In genomic region chr8:104439461-104439860, GRCm38 (mm10) we compare ENCODE assay signal across 29 mouse cellular contexts. TPM values are rescaled to one million over a fixed set of nuclear protein-coding genes. Genes with fewer than 3 reads are reported as not detected.
DNase-seq lines count a peak whose midpoint lies in the region; ATAC-seq lines count a peak whose summit lies in the region.
"Had no signal": no experiment of that assay in that cellular context is flagged by ENCODE, and none has a peak within 500 bp of the region (broad histone marks: within the 10 kb centered on the region; RNA-seq: fewer than 3 reads in every experiment).

No protein-coding gene starts in this region.

- H3K27me3 ChIP-seq in hindbrain, embryonic 10.5 days (ENCODE audit: insufficient read depth, poor library complexity, severe bottlenecking): no peaks in the 10 kb centered on the region
- H3K27me3 ChIP-seq in hindbrain, embryonic 11.5 days (ENCODE audit: control insufficient read depth, insufficient read depth, low read length): no peaks in the 10 kb centered on the region
- H3K27me3 ChIP-seq in midbrain, embryonic 10.5 days (ENCODE audit: low read depth, poor library complexity, severe bottlenecking): no peaks in the 10 kb centered on the region
- H3K27me3 ChIP-seq in midbrain, embryonic 16.5 days (ENCODE audit: control insufficient read depth, insufficient read depth, low read depth, low read length): no peaks in the 10 kb centered on the region
- H3K27me3 ChIP-seq: CH12.LX; embryonic facial prominence, embryonic 13.5 days; forebrain, embryonic 12.5 days; forebrain, embryonic 15.5 days; hindbrain, embryonic 12.5 days; hindbrain, embryonic 15.5 days; intestine, embryonic 15.5 days had no signal

- ATAC-seq in hindbrain, embryonic 11.5 days (ENCODE audit: low FRiP score): no peak
- no peak for ATAC-seq in midbrain, embryonic 16.5 days
- ATAC-seq: forebrain, embryonic 15.5 days; intestine, embryonic 15.5 days had no signal

- 94% methylated on average over 8 of the region's 8 CpGs for WGBS in hindbrain, embryonic 10.5 days
- 96% methylated on average over 8 of the region's 8 CpGs for WGBS in hindbrain, embryonic 11.5 days
- WGBS in midbrain, embryonic 10.5 days: 93% methylated on average over 8 of the region's 8 CpGs
- 93% methylated on average over 8 of the region's 8 CpGs for WGBS in midbrain, embryonic 16.5 days

- peak; percentile 4 to 6 for DNase-seq in frontal cortex, postnatal 10 days (ENCODE audit: low spot score in 2 of 2)
- DNase-seq in frontal cortex, postnatal 14 days (ENCODE audit: low spot score in 2 of 2): no peak
- DNase-seq in hindbrain, embryonic 10.5 days (ENCODE audit: low spot score): peak; percentile 1
- no peak for DNase-seq in hindbrain, embryonic 11.5 days (ENCODE audit: low spot score)
- DNase-seq in midbrain, embryonic 10.5 days (ENCODE audit: low spot score): peak; percentile 6
- no peak for DNase-seq in left cerebral cortex, postnatal 36 days (ENCODE audit: low spot score in 2 of 2)
- no peak for DNase-seq in cerebellum, adult 8-10 months
- DNase-seq: adrenal gland, postnatal 10 days; adrenal gland, postnatal 36 days; cerebellum, adult 11 months; cerebellum, adult 2 months; cerebellum, postnatal 10 days; cerebellum, postnatal 36 days; embryo, embryonic 11 days; gastrocnemius, adult 2 months; gastrocnemius, postnatal 14 days; heart, adult 18-20 months; heart, postnatal 36 days; kidney, adult 18-20 months had no signal

- H3K4me3 ChIP-seq in hindbrain, embryonic 10.5 days: no peak overlapping the region
- no peak overlapping the region for H3K4me3 ChIP-seq in hindbrain, embryonic 11.5 days (ENCODE audit: low read depth, low read length)
- no peak overlapping the region for H3K4me3 ChIP-seq in midbrain, embryonic 10.5 days
- no peak overlapping the region for H3K4me3 ChIP-seq in midbrain, embryonic 16.5 days (ENCODE audit: low read depth, low read length)
- H3K4me3 ChIP-seq: embryonic facial prominence, embryonic 10.5 days; embryonic facial prominence, embryonic 13.5 days; erythroblast, embryonic 14.5 days; forebrain, embryonic 12.5 days; forebrain, embryonic 15.5 days; gastrocnemius, adult 2 months; hindbrain, embryonic 12.5 days; hindbrain, embryonic 15.5 days; intestine, embryonic 15.5 days had no signal

- peaks cover 64% of the 10 kb centered on the region for H3K36me3 ChIP-seq in hindbrain, embryonic 10.5 days
- H3K36me3 ChIP-seq in hindbrain, embryonic 11.5 days (ENCODE audit: control insufficient read depth, insufficient read depth, low read length): peaks cover 19% of the 10 kb centered on the region
- H3K36me3 ChIP-seq in midbrain, embryonic 10.5 days: peaks cover 67% of the 10 kb centered on the region
- H3K36me3 ChIP-seq in midbrain, embryonic 16.5 days (ENCODE audit: control insufficient read depth, insufficient read depth, low read length): peaks cover 40% of the 10 kb centered on the region

- no peak overlapping the region for H3K9ac ChIP-seq in hindbrain, embryonic 11.5 days (ENCODE audit: low read depth, low read length)
- H3K9ac ChIP-seq in midbrain, embryonic 16.5 days (ENCODE audit: low read depth, low read length): no peak overlapping the region
- H3K9ac ChIP-seq: embryonic facial prominence, embryonic 13.5 days; forebrain, embryonic 12.5 days; forebrain, embryonic 15.5 days; hindbrain, embryonic 12.5 days; hindbrain, embryonic 15.5 days; intestine, embryonic 15.5 days had no signal

- H3K9me3 ChIP-seq in hindbrain, embryonic 10.5 days: no peaks in the 10 kb centered on the region
- no peaks in the 10 kb centered on the region for H3K9me3 ChIP-seq in hindbrain, embryonic 11.5 days (ENCODE audit: control insufficient read depth, low read length)
- H3K9me3 ChIP-seq in midbrain, embryonic 10.5 days (replicated peaks): no peaks in the 10 kb centered on the region
- no peaks in the 10 kb centered on the region for H3K9me3 ChIP-seq in midbrain, embryonic 16.5 days (replicated peaks; ENCODE audit: control insufficient read depth, low read length, poor library complexity, severe bottlenecking)
- H3K9me3 ChIP-seq: embryonic facial prominence, embryonic 10.5 days; embryonic facial prominence, embryonic 13.5 days; forebrain, embryonic 12.5 days; forebrain, embryonic 15.5 days; hindbrain, embryonic 12.5 days; hindbrain, embryonic 15.5 days; intestine, embryonic 15.5 days had no signal

- H3K4me2 ChIP-seq in hindbrain, embryonic 11.5 days (replicated peaks; ENCODE audit: low read depth, low read length): no peak overlapping the region
- no peak overlapping the region for H3K4me2 ChIP-seq in midbrain, embryonic 16.5 days (ENCODE audit: low read length)
- H3K4me2 ChIP-seq: embryonic facial prominence, embryonic 13.5 days; forebrain, embryonic 12.5 days; forebrain, embryonic 15.5 days; hindbrain, embryonic 12.5 days; hindbrain, embryonic 15.5 days; intestine, embryonic 15.5 days had no signal

- intact Hi-C loops in left cerebral cortex, postnatal 36 days (cut with DNase I): loop anchor here (10.0 kb wide), 1 partner anchor 195 kb away; the partner anchor contains the start of gene Tk2

- no peak overlapping the region for H3K27ac ChIP-seq in hindbrain, embryonic 10.5 days
- H3K27ac ChIP-seq in hindbrain, embryonic 11.5 days (ENCODE audit: low read depth, low read length): no peak overlapping the region
- no peak overlapping the region for H3K27ac ChIP-seq in midbrain, embryonic 10.5 days (replicated peaks)
- H3K27ac ChIP-seq in midbrain, embryonic 16.5 days (ENCODE audit: low read length): no peak overlapping the region
- H3K27ac ChIP-seq: embryonic facial prominence, embryonic 10.5 days; embryonic facial prominence, embryonic 13.5 days; forebrain, embryonic 12.5 days; forebrain, embryonic 15.5 days; gastrocnemius, adult 2 months; hindbrain, embryonic 12.5 days; hindbrain, embryonic 15.5 days; intestine, embryonic 15.5 days had no signal

- H3K4me1 ChIP-seq in hindbrain, embryonic 10.5 days (replicated peaks): peaks cover 18% of the 10 kb centered on the region
- no peaks in the 10 kb centered on the region for H3K4me1 ChIP-seq in hindbrain, embryonic 11.5 days (replicated peaks; ENCODE audit: control insufficient read depth, insufficient read depth, low read length)
- peaks cover 16% of the 10 kb centered on the region for H3K4me1 ChIP-seq in midbrain, embryonic 10.5 days
- H3K4me1 ChIP-seq in midbrain, embryonic 16.5 days (ENCODE audit: control insufficient read depth, insufficient read depth, low read length): peaks cover 25% of the 10 kb centered on the region

RNA-seq across cellular contexts. Expression of gene Dync1li2, which starts 3.4 kb away (rescaled TPM):
- polyA plus RNA-seq in hindbrain, embryonic 10.5 days (2016; fragmentation: Nextera tagmentation; extraction: Ambion mirVana): 80.8 and 81.0 TPM in 2 replicates
- 95.4 and 96.4 TPM in 2 replicates for polyA plus RNA-seq in hindbrain, embryonic 11.5 days (2014; fragmentation: Nextera tagmentation; extraction: Ambion mirVana)
- polyA plus RNA-seq in midbrain, embryonic 10.5 days (2016; fragmentation: Nextera tagmentation; extraction: Ambion mirVana): 80.1 and 96.1 TPM in 2 replicates
- 114 and 136 TPM in 2 replicates for polyA plus RNA-seq in midbrain, embryonic 16.5 days (2015; fragmentation: Nextera tagmentation; extraction: Ambion mirVana)
- 100 to 1,000 TPM; 276 to 310 TPM for total RNA-seq in left cerebral cortex, postnatal 36 days (2021)

RNA-seq across cellular contexts. Expression of gene Cmtm4, which starts 43.9 kb away (rescaled TPM):
- polyA plus RNA-seq in hindbrain, embryonic 10.5 days (2016; fragmentation: Nextera tagmentation; extraction: Ambion mirVana): 1.9 TPM in 2 replicates
- 2.7 and 3.8 TPM in 2 replicates for polyA plus RNA-seq in hindbrain, embryonic 11.5 days (2014; fragmentation: Nextera tagmentation; extraction: Ambion mirVana)
- 1.7 and 1.8 TPM in 2 replicates for polyA plus RNA-seq in midbrain, embryonic 10.5 days (2016; fragmentation: Nextera tagmentation; extraction: Ambion mirVana)
- 2.7 TPM in 2 replicates for polyA plus RNA-seq in midbrain, embryonic 16.5 days (2015; fragmentation: Nextera tagmentation; extraction: Ambion mirVana)
- total RNA-seq in left cerebral cortex, postnatal 36 days (2021): 10 to 100 TPM; 79.5 to 82.1 TPM

Comparison
In these comparisons a context has a peak if more than half of its experiments do, and no peak if none do; other contexts are left out.
1. DNase-seq: peak in frontal cortex, postnatal 10 days (2 of 2), hindbrain, embryonic 10.5 days (single experiment) and midbrain, embryonic 10.5 days (single experiment); none in frontal cortex, postnatal 14 days (0 of 2), hindbrain, embryonic 11.5 days (single experiment), left cerebral cortex, postnatal 36 days (0 of 2) and cerebellum, adult 8-10 months (single experiment).